Mouse (Mus musculus): ENCODE results near the gene Tor3a.
A peak's percentile ranks its signal among the peaks of the same experiment; 100 is the strongest.

The Tor3a gene

DNA sequence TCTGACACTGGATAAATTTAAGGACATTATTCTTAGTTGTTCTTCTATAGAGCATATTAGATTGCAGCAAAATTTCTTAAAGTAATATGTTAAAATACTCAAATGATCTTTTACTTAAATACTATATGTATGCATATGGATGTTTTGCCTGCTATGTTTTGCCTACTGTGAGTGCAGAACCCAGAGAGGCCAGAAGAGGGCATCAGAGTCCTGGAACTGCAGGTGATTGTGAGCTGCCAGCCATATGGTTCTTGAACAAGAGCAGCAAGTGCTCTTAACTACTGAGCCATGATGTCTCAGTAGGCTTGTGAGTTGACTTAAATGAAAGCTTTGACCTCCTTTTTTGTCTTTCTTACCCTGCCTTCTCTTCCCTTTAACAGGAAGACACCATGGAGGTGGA lies 43.2 kb downstream of the Tor3a start:
- DNase-seq, result peak in 1 of 2 experiments; percentile 31

DNA sequence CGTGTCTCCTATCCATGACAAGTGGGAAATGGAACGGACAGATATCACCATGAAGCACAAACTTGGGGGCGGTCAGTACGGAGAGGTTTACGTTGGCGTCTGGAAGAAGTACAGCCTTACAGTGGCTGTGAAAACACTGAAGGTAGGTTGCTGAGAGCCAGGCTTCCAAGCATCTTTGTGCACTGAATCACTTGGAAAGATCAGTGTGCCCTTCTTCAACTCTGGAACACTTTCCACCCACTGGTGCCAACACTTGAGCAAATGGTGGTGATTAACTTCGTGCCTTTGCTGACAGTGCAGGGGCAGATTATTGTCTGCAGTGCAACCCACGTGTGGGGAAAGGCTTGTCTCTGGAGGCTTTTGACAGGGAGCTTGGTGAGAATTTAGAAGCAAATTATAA lies 44.2 kb downstream of the Tor3a start:
- DNase-seq, result no peak

DNA sequence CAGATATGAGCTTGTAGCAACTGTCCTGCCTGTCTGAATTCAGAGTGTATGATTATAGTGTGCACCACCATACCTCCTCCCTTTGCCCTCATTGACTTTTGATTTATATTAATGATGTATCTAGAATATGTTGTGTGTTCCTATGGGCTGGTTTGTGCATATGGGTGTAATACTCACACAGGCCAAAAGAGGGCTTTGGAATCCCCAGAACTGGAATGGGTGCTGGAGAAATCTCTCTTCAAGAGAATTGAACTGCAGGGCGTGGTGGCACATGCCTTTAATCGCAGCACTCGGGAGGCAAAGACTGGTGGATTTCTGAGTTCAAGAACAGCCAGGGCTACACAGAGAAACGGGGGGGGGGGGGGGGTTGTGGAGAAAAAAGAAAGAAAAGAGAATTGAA lies 47.4 kb downstream of the Tor3a start:
- DNase-seq, result no peak

DNA sequence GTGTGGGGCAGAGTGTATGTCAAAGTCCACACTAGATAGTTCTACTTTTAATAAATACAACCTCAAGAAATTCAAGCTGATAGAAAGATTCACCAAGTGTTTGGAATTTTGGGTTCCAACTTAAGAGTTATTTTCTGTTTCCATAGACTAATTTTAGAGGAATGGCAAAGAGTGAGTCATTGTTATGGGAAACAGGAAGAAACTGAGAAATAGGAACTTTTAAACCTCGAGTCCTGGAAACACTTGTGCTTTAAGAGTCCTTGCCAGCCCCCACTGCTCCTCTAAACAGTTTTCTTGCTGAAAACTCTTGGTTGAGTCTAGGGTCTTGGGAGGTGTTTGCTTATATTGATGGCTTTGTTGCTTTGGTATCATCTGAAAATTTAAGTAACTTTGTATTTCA lies 49.9 kb downstream of the Tor3a start:
- no peak for DNase-seq

DNA sequence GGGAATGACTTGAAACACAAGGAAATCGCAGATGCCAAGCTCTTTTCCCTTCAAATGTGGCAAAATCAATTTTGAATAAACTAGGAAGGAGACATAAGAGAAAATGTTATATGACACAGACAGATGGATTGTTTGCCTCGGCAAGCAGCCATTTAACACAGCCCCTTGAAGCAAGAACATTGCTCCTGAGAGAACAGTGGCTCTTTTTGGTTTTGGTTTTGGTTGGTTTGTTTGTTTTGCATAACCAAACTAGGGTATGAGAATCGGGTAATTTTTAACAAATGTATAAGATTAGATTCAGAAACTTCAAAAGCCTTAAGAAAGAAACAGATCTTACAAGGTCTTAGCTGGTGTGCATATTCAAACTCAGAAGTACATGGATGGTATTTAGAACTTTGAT lies 53.2 kb downstream of the Tor3a start:
- DNase-seq, result no peak

DNA sequence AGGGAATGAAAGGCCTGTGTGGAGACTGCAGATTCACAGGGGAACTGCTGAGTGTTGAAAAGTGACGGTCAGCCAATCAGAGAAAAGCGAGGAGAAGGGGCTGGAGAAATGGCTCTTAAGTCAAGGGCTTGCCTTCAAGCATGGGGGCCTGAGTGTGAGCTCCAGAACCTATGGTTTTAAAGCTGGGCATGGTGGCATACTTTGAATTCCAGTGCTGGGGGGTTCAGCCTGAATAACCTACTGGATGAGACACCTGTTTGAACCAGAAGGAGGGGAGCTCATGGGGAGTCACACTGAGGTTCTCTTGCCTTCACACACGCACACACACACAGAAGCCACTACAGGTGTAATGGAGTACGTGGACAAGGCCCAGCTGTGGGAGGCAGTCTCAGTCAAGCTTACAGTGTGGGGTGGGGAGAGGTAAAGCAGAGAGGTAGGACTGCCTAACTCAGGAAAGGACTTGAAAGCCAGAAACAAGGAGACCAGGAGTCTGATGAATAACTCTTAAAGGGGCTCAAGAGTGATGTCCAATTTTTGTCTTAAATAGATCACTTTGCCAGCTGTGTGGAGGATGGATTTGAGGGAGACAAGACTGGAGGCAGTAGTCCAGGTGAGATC lies 53.8 kb downstream of the Tor3a start:
- no peak for DNase-seq

DNA sequence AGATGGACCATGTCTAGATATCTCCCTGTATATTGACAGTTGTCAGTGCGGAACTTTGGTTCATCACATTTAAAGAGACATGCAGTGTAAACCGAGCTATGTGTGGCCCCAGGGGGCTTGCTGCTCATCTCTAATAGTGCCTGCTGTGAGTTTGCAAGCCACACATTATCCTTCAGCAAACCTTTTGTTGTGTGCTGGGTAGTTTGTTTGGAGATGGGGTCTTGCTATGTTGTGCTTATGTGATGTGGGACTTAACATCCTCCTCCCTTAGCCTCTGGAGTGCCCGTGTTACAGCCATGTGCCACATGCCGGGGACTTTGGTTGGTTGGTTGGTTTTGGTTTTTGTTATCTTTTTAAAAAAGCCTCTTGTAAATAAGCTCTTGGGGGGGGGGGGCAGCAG lies 56.3 kb downstream of the Tor3a start:
- no peak for DNase-seq

DNA sequence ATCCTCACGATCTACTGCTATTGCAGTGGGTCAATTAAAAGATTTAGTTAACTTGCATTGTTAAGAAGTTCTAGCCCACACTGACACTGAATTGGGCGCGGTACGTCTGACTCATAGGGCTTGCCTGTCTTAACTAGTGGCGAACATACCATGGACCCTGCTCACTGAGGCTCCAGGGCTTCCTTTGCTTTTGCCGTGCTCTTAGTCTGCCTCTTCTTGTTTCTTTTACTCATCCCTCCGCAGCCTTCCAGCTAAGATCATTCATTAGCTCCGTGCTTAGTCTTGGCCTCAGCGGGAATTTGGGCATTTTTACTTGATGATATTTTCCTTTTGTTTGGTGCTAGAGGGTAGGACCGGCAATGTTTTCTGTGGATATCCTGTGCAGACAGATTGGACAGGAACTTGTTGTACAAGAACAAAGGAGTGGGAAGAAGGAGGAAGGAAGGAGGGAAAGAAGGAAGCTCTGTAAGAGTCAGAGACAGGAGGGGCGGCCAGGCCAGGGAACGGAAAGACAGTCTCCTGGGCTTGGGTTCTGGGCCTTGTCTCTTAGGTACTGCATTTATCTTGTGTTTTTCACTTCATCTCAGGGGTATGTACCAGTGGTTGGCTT lies 57.1 kb downstream of the Tor3a start:
- no peak for DNase-seq

DNA sequence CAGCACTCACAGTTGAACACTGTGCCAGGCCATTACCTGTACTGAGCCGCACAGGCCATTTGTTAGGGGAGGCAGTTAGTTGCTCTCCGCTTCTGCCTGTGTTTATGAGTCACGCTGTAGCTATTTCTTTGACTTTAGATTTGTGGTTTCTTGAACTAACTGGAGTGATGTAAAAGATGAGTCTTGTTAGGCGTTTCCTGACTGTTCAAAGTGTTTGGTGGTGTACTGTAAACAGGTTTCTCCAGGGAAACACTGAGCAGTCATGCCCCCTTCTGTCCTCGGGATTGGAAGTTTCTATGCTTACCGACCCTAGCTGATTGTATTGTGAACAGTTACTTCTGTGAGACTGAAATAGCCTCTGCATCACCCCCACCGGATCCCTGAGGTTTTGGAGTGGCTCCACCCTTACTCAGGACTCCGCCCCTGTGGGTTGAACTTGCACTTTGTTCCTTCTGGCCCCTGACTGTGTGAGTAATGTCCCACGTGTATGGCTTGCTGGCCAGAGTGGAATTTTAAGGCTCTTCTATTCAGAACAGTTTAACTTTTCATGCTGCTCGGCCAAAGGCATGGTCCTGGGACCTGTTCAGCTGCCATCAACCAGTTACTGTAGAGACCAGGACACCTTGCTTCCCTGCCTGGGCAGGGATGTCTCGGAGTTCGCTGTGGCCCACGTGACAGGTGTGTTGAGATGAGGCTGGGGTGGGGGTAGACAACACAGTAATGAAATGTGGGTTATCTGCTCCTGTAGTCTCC lies 58.6 kb downstream of the Tor3a start:
- no peak for DNase-seq

DNA sequence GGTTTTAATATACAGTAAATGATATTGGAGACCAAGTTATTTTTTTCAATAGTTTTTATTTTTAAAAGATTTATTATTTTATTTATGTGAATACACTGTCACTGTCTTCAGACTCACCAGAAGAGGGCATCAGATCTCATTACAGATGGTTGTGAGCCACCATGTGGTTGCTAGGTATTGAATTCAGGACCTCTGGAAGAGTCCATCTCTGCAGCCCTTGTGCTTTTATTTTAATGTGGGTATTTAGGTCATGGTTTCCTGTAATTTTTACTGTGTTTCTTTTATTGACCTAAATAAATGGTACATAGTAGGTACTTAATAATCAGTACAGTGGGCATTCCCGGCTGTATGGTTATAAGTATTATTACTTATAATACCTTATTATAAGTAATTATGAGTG lies 59.4 kb downstream of the Tor3a start:
- DNase-seq, result no peak

DNA sequence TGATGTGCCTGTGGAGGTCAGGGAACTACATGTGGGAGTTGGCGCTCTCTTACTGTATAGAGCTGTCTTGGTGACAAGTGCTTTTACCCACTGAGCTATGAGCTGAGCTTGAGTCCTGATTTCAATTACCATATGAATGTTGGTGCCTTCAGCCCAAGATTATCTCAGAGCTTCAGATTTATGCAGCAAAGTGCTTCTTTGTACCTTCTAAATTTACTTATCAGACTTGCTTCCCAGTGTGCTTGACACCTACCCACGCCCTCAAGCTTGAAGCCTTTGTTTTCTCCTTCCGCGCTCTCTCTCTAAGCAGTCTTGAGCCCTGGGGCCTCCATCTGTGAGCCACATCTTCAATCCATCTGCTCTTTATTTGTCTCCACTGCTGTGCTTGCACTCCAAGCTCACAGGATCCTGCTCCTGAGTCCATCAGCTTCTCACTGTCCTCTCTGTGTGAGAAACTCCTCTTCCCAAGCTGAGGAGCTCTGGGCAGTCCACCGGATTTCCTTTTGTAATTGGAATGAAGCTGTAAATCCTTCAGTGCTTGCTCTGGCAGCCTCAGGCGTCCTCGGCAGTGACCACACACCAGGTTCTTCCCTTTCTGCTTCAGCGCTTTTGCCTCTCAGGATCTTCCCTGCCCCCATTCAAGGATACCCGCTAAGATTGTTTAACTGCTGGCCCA lies 60.2 kb downstream of the Tor3a start:
- peak; percentile 64 to 66 for DNase-seq

DNA sequence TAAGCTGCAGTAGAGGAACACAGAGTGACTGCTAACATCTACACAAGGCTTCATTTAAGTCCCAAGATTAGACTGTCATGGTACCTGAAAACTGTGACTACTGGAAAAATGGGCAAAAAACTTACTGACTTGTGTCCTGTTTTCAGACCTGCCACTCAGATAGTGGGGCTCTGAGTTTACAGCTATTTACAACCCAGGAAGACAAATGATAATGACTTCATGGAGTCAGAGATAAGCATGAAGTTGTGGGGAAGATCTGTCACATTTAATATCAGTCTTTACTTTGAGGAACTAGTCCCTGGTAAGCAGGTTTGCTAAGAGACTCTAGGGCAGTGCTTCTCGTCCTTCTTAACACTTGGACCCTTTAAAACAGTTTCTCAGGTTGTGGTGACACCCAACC lies 63.9 kb downstream of the Tor3a start:
- no peak for DNase-seq

DNA sequence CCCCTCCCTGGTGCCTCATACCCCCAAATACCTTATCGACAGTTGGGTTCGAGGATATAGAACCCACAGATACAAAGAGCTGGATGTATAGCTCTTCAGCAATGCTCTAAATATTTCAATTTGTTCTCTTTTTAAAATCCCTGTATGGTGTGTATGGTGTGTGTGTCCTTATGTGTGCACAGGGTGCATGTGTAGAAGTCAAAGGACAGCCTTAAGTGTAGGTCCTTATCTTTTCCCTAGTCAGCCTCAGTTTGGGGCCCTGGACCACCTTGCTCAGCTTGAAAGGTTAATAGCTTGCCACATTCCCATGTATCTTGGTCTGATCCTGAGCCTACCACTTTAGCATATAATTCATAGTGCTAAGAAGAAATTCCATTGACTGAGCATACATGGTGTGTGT lies 65.7 kb downstream of the Tor3a start:
- DNase-seq, result no peak

DNA sequence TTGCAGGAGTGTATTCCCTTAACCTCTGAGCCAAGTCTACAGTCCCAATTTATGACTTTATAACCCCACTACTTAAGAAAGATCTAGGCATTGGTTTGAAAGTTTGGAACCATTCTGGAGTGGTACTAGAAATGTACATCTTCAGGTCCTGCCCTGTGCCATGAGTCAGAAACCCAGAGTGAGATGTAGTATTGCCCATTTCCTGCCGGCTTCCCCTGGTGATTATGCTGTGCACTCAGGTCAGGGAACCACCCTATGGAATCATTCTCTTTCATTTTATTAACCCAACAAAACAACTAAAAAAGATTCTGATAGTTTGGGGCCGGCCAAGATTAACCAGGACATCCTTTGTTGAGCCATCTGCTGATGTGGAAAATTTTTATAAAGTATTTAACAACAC lies 68.2 kb downstream of the Tor3a start:
- no peak for DNase-seq

DNA sequence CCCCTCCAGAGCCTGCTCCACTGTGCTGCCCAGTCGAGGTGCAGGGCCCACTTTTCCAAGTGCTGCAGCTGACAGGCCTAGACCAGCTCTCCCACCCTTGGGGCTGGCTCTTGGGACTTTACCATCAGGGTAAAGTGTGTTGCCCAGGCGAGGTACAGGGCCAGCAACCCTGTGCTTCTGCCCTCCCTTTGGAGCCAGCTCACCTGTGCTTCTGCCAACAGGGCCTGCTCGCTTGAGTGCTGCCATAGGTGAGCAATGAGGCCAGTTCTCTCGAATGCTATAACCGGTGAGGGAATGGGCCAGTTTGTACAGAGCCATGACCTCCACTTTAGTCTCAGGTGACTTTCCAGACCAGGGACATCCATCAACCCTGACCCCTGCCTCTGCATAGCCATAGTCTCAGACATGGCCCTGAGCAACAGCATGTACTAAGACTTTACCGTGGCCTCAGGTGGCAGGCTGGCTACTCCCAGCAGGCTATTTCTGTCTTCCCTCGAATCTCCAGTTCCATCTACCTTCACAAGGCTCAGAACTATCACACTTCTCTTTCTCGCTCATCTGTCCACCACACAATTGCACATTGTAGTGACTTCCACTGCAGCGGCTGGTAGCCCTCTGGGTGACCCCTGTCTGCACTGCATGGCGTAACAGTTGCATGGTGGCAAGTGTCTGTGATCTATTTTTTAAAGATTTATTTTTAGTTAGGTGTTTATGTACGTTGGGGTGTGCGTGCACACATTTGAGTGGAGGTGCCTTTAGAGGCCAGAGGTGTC lies 68.9 kb downstream of the Tor3a start:
- DNase-seq, result peak; percentile 56 to 69
